Mouse (Mus musculus): ENCODE results near the gene Fcrl6. TPM values are rescaled to one million over a fixed set of nuclear protein-coding genes. Genes with fewer than 3 reads are reported as not detected.

Fcrl6 gene
- not detected for polyA plus RNA-seq (2014; fragmentation: Illumina TruSeq; extraction: RNeasy Lipid Tissue Mini Kit (QIAGEN cat#74804))

DNA sequence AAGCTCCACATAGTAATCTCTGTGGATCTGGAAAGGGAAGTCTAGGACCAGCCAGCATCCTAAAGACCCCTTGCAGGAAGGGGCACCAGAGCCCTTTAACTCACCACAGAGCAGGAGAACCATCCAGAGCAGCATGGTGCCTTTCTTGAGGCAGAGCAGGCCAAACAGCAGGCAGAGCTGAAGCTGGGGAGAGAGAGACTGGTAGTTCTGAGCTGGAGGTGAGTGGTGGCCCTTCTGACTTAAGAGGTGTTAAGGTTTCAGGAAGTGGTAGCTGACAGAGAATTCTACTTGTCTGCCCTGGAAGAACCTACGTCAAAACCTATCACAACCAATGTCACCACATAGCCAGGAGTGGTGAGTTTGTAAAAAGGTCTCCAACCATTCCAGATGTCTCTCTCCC lies at the start of gene Fcrl6:
Gene Fcrl6 (minus strand): TSS at position 226 of the 400 bp plus-strand sequence.

DNA sequence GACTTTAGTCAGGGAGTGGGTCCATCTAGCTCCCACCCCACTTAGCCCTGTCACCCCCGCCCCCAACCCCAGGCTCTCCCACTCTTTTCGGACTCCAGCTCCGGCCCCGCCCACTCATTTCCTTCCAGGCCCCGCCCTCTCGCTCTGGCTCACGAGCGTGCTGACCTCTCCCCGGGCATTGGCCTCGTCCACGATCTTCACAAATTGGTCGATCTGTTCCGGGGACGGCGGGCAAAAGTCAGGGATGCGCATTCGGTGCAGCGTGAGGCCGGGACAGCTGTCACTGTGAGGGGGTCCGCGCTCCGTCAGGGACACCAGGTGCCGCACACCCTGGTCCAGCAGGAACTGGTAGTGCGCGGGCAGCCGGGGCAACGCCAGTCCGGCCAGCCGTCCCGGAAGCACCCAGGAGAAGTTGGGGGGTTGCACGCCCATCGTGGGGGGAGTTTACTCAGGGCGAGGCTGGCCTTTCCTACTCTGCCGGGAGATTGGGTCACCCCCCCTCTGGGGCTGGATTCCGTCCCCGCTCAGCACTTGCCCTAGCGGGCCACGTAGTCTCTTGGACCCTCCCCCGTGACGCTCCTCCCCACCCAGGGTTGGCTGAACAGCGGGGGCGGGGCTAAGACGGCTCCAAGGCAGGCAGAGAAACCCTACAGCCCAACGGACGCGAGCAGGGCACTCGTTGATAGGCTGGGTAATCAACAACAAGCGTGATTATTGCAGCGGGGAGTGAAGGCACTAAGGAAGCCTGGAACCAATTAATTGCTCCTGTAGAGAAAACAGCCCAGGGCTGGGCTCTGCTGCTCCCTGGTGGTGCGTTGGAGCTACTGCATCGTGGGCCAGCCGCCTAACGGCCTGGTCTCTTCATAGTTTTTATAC lies 30.3 kb upstream of the Fcrl6 start, which contains the start of gene Dusp23:
Gene Dusp23 (minus strand): TSS at position 512 of the 876 bp plus-strand sequence.

DNA sequence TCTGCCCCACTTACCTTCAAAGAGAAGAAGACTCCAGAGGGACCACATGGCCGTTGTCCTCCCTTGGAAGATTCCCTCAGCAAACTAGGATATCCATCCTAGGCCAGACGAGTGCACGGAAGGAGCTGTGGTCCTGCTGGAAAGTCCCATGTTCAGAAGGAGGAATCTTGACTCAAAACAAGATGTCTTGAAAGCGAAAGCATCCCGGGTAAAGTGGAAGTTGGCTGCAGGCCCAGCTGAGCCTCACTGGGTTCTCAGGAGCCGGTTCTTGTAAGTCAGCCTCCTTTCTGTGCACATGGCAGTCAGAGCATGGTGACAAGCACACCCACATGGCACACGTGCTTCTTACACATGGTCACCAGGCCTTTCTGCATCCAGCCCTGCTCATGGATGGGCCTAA lies 12.0 kb downstream of the Fcrl6 start, which contains the start of gene Slamf8:
Gene Slamf8 (minus strand): TSS at position 184 of the 400 bp plus-strand sequence.

DNA sequence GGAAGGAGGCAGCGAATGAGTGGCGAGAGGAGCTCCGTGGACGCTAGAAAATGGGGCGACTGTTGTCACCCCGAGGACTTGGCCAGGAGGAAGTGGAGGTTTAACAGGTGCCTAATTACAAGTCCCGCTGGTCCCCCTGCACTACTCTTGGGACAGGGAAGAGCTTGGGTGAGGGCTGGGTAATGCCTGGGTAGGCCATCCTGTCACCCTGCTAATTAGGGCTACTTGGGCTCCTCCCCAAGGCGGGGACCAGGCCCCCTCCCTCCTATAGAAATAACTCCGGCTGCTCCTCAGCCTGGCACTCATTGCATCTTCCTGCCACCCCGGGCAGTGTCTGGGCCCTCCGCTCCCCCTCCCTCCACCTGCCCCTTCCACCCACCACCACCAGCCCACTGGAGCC lies 46.7 kb downstream of the Fcrl6 start, which contains the start of gene Vsig8:
Gene Vsig8 (plus strand): TSS at position 301 of the 400 bp plus-strand sequence.

Other genes starting within 250 kb of the Fcrl6 start
- 26.4 TPM for gene Pigm, start 226.0 kb downstream of the Fcrl6 start, polyA plus RNA-seq (2014; fragmentation: Illumina TruSeq; extraction: RNeasy Lipid Tissue Mini Kit (QIAGEN cat#74804))
- gene Slamf9, start 127.2 kb downstream of the Fcrl6 start, polyA plus RNA-seq (2014; fragmentation: Illumina TruSeq; extraction: RNeasy Lipid Tissue Mini Kit (QIAGEN cat#74804)), result 2.1 TPM
- not detected for gene Igsf9, start 120.8 kb downstream of the Fcrl6 start, polyA plus RNA-seq (2014; fragmentation: Illumina TruSeq; extraction: RNeasy Lipid Tissue Mini Kit (QIAGEN cat#74804))
- 18.8 TPM for gene Tagln2, start 102.5 kb downstream of the Fcrl6 start, polyA plus RNA-seq (2014; fragmentation: Illumina TruSeq; extraction: RNeasy Lipid Tissue Mini Kit (QIAGEN cat#74804))
- 3.6 TPM for gene Cfap45, start 81.8 kb downstream of the Fcrl6 start, polyA plus RNA-seq (2014; fragmentation: Illumina TruSeq; extraction: RNeasy Lipid Tissue Mini Kit (QIAGEN cat#74804))
- not detected for gene Vsig8, start 46.6 kb downstream of the Fcrl6 start, polyA plus RNA-seq (2014; fragmentation: Illumina TruSeq; extraction: RNeasy Lipid Tissue Mini Kit (QIAGEN cat#74804))
- gene Slamf8, start 12.0 kb downstream of the Fcrl6 start, polyA plus RNA-seq (2014; fragmentation: Illumina TruSeq; extraction: RNeasy Lipid Tissue Mini Kit (QIAGEN cat#74804)), result 0.91 TPM
- 2.3 TPM for gene Dusp23, start 30.4 kb upstream of the Fcrl6 start, polyA plus RNA-seq (2014; fragmentation: Illumina TruSeq; extraction: RNeasy Lipid Tissue Mini Kit (QIAGEN cat#74804))
- 0.37 TPM for gene Crp, start 95.5 kb upstream of the Fcrl6 start, polyA plus RNA-seq (2014; fragmentation: Illumina TruSeq; extraction: RNeasy Lipid Tissue Mini Kit (QIAGEN cat#74804))

All from ovary, adult 10 weeks (tissue).